Mouse (Mus musculus) lung, adult 2 months (tissue): ENCODE results near the gene Fcho2.

Source experiments
- CTCF ChIP-seq: fragments of 200-500 bp; IDR thresholded peaks from 2 replicates; pipeline ENCODE4 v1.5.1; 2011; ENCODE audit warnings: mild to moderate bottlenecking, low read length, control low read depth; ENCODE audit not compliant: insufficient read depth
- POLR2A ChIP-seq: fragments of 200-500 bp; IDR thresholded peaks from 2 replicates; pipeline ENCODE4 v1.6.1; 2011; ENCODE audit warnings: low read depth, mild to moderate bottlenecking, control low read depth, low read length, borderline replicate concordance; ENCODE audit errors: extremely low read depth

- TF ChIP-seq CTCF (no peak), POLR2A (no peak)
Observed at GRCm38 (mm10) chr13:98715443-98715990, 99.7 kb downstream of the Fcho2 start.
